Mouse (Mus musculus) lung, postnatal 0 days (tissue): Measurements from ENCODE around the gene Pip4k2a. TPM values are rescaled to one million over a fixed set of nuclear protein-coding genes. Genes with fewer than 3 reads are reported as not detected.

ENCODE experiments used
- ATAC-seq: fragments of 200-750 bp; cut with Nextera tagmentation; 2 replicates; pipeline ENCODE4 v1.8.0; 2017; ENCODE audit warnings: moderate library complexity
- DNase-seq: peaks from one replicate; pipeline ENCODE4 v3.0.0-alpha.2; 2016; ENCODE audit warnings: low spot score
- H3K27ac ChIP-seq: fragments of 300-500 bp; sonication (generic); 2 replicates; pipeline ENCODE4 v1.5.1; 2014; ENCODE audit warnings: antibody characterized with exemption, mild to moderate bottlenecking, low read length, mixed read lengths
- H3K27me3 ChIP-seq: fragments of 300-500 bp; sonication (generic); replicated peaks from 2 replicates; pipeline ENCODE4 v1.6.1; 2014; ENCODE audit warnings: low read length, mixed read lengths; ENCODE audit not compliant: insufficient read depth
- H3K36me3 ChIP-seq: fragments of 300-500 bp; sonication (generic); 2 replicates; pipeline ENCODE4 v1.6.1; 2014; ENCODE audit warnings: low read length, mixed read lengths; ENCODE audit not compliant: insufficient read depth
- H3K4me1 ChIP-seq: fragments of 300-500 bp; sonication (generic); 2 replicates; pipeline ENCODE4 v1.6.1; 2014; ENCODE audit warnings: antibody characterized with exemption, low read depth, low read length, mixed read lengths; ENCODE audit not compliant: insufficient read depth
- H3K4me2 ChIP-seq: fragments of 300-500 bp; sonication (generic); replicated peaks from 2 replicates; pipeline ENCODE4 v1.6.1; 2014; ENCODE audit warnings: low read depth, mild to moderate bottlenecking, low read length, moderate library complexity, mixed read lengths
- H3K4me3 ChIP-seq: fragments of 300-500 bp; sonication (generic); 2 replicates; pipeline ENCODE4 v1.5.1; 2014; ENCODE audit warnings: low read depth, low read length
- H3K9ac ChIP-seq: fragments of 300-500 bp; sonication (generic); replicated peaks from 2 replicates; pipeline ENCODE4 v1.6.1; 2014; ENCODE audit warnings: low read depth, mild to moderate bottlenecking
- H3K9me3 ChIP-seq: fragments of 300-500 bp; sonication (generic); 2 replicates; pipeline ENCODE4 v1.6.1; 2016; ENCODE audit warnings: low read length, mixed read lengths
- CTCF ChIP-seq: IDR thresholded peaks from 2 replicates; pipeline ENCODE4 v1.5.1; 2016; ENCODE audit warnings: antibody characterized with exemption, mild to moderate bottlenecking
- EP300 ChIP-seq: IDR thresholded peaks from 2 replicates; pipeline ENCODE4 v1.6.1; 2016; ENCODE audit warnings: antibody characterized with exemption, mild to moderate bottlenecking, control low read depth
- WGBS: fragments of 180-500 bp; shearing (Covaris S2); extraction: QIAGEN DNeasy Blood & Tissue Kit; methylation state at CpG from one replicate; pipeline ENCODE4 v1.1.7; 2014; 5-methylcytosine and 5-hydroxymethylcytosine counted together
- polyA plus RNA-seq: library from polyadenylated mRNA; unstranded; fragments of >200 nt; fragmentation: Nextera tagmentation; extraction: Ambion mirVana; gene quantifications from 2 replicates; pipeline ENCODE4 v1.2.1, GENCODE M21; 2015

The Pip4k2a gene
- polyA plus RNA-seq, 1 experiment from 2014 or later: 5.0 TPM

DNA sequence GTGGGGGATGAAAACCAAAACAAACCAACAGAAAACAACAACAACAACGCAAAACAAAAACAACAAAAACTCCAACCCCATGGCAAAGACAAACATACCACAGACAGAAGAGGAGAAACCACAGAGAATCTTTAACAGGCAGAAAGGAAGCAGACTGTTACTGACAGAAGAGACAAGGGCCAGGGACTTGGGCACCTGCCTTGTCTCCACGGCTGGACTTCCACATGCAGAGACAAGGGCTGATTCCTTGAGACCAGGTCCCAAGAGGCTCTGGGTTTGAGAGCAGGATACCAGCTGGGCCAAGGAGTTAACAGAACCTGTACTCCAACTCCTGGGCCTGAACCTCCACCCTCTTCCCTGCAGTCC lies 81.9 kb downstream of the Pip4k2a start:
- no peaks in the 10 kb centered on the region for H3K27me3 ChIP-seq
- WGBS: 58% methylated on average over 2 of the region's 2 CpGs
- ATAC-seq: no peak

DNA sequence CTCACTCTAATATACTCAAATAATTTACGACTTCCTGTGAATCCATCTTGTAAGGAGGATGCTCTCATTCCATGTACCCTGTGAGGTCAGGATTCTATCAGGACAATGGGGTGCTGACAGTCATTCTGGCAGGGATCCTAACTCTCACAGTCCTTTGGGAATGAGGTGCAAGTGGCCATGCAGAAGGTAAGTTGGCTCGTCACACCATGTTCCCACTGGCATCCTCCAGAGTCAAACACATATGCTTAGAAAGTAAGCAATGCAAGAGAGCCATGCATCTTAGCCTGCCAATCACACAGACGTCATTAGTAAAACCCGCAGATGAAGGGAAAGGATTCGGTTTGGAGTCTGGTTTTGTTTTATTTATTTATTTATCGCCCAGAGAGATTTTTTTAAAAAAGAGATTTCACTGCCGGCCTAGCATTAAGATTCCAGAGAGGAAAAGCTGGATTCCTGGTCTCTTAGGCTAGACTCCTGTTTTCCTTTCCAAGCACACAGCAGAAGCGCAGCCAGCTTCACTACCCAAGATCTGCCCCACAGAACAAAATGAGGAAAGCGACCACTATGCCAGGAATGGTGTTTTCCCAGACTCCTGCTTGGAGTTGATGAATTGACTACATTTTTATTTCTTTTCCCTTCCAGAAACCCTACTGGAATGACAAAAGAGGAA lies 82.4 kb downstream of the Pip4k2a start:
- no peak for DNase-seq
- no peak for ATAC-seq
- no peaks in the 10 kb centered on the region for H3K4me1 ChIP-seq

More for the DNA sequence above, 81.9 kb downstream of the Pip4k2a start:
- TF ChIP-seq EP300 (no peak), CTCF (no peak)
- Histone ChIP-seq H3K36me3 (no peaks in the 10 kb centered on the region), H3K4me3 (no peak overlapping the region), H3K9me3 (no peaks in the 10 kb centered on the region), H3K27ac (no peak overlapping the region), H3K9ac (no peak overlapping the region), H3K4me2 (no peak overlapping the region), H3K4me1 (no peaks in the 10 kb centered on the region)
- DNase-seq: no peak

DNA sequence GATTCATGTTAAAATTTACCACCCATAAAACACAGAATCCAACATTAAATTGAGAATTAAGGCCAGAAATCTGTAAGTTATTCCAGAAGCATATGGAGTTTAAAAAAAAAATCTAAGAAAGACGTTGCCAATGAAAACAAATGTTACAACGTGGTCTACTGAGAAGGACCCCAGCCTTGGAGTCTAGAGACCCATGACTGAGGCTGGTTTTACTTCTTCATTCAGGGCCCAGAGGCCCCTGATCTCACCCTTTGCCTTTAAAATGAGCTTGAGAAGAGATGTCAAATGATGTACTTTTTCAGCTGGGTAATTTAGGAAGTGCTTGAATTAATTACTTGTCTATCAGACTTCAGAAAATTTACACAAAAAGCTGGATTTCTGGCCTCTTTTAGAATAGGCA lies 83.2 kb downstream of the Pip4k2a start:
- no peak overlapping the region for H3K27ac ChIP-seq
- no peak for DNase-seq
- 73% methylated on average over 2 of the region's 2 CpGs for WGBS
- H3K9me3 ChIP-seq: no peaks in the 10 kb centered on the region
- no peak overlapping the region for H3K4me3 ChIP-seq
- no peak overlapping the region for H3K9ac ChIP-seq
- TF ChIP-seq EP300: no peak
- TF ChIP-seq CTCF: no peak
- no peaks in the 10 kb centered on the region for H3K4me1 ChIP-seq
- H3K4me2 ChIP-seq: no peak overlapping the region
- no peak for ATAC-seq
- H3K27me3 ChIP-seq: no peaks in the 10 kb centered on the region
- no peaks in the 10 kb centered on the region for H3K36me3 ChIP-seq

More for the DNA sequence above, 82.4 kb downstream of the Pip4k2a start:
- H3K9ac ChIP-seq: no peak overlapping the region
- no peak overlapping the region for H3K4me2 ChIP-seq
- H3K9me3 ChIP-seq: no peaks in the 10 kb centered on the region
- TF ChIP-seq EP300: no peak
- no peak for TF ChIP-seq CTCF
- H3K27ac ChIP-seq: no peak overlapping the region
- H3K4me3 ChIP-seq: no peak overlapping the region
- no peaks in the 10 kb centered on the region for H3K27me3 ChIP-seq
- no peaks in the 10 kb centered on the region for H3K36me3 ChIP-seq
- 63% methylated on average over 9 of the region's 9 CpGs for WGBS

DNA sequence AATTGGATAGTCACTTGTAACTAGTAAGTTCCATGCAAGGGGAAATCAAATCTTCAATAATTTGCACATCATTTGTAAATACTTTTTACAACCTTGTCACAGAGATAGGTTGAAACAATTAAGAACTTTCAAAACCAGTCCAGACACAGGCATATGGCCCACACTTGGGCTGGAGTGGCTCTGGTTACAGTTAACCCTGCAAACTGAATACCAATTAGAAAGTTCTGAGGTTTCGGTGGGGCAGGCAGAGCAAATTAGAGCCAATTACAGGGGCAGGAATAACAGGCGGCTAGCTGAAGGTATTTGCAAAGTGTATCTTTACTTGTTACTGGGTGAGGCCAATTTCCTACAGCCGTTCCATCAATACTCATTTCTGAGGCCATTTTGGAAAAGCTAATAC lies 84.3 kb downstream of the Pip4k2a start:
- Histone ChIP-seq H3K9ac (no peak overlapping the region), H3K27me3 (no peaks in the 10 kb centered on the region), H3K27ac (no peak overlapping the region), H3K4me3 (no peak overlapping the region), H3K9me3 (no peaks in the 10 kb centered on the region), H3K4me1 (no peaks in the 10 kb centered on the region), H3K4me2 (no peak overlapping the region), H3K36me3 (no peaks in the 10 kb centered on the region)
- ATAC-seq (no peak), DNase-seq (no peak)
- TF ChIP-seq EP300 (no peak), CTCF (no peak)
- 90% methylated on average over 3 of the region's 3 CpGs for WGBS

DNA sequence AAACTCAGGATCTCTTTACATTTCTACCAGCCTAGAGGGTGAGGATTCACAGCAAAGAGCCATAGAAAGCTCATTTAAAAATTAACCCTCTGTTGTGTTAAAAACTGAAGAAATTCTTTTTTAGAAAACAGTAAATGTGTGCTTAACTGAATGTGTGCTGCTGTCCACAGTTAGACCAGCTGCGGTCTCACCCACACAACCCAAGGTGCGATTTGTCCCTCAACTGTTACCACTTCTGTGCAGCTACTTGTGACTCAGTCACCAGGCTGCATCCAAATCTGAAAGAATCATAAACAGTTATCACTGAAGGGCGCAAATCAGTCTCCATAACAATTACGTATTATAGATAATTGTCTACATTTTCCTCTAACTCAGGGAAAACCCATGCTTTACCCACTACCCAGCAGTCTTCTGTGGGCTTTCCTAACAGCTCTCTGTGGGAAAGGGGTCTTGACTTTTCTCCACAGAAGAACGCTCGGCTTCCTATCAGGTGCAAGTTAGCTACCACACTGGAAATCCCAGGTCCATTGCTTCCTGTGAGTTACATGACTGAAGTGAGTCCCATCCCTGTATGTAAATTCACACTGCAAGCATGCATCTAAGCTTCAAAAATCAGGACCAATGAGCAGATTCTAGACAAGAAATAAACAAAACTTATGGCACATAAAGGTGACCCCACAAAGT lies 86.5 kb downstream of the Pip4k2a start:
- no peak for ATAC-seq
- H3K27me3 ChIP-seq: no peaks in the 10 kb centered on the region
- DNase-seq: no peak
- no peak overlapping the region for H3K9ac ChIP-seq
- no peak overlapping the region for H3K4me2 ChIP-seq
- H3K27ac ChIP-seq: no peak overlapping the region
- H3K9me3 ChIP-seq: no peaks in the 10 kb centered on the region
- TF ChIP-seq EP300: no peak
- TF ChIP-seq CTCF: no peak
- H3K4me3 ChIP-seq: no peak overlapping the region
- no peaks in the 10 kb centered on the region for H3K4me1 ChIP-seq
- no peaks in the 10 kb centered on the region for H3K36me3 ChIP-seq
- 91% methylated on average over 6 of the region's 6 CpGs for WGBS

DNA sequence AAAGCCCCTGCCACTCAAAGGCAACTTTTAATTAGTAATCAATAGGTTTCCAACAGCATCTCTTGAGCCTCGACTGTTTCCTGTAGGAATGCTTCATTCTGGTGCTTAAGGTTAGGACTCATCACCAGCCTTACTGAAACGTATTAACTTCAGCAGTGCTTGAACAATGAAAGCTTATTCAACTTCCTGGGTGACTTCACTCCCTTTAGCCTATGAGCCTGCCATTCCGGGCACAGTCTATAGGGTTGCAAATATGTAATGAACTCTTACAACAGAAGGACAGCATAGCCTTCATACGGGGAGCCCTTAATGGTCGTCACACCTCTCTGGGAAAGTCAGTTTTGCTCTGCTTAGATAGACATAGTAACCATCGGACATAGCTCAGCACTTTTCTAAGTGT lies 87.7 kb downstream of the Pip4k2a start:
- H3K27me3 ChIP-seq: no peaks in the 10 kb centered on the region
- H3K27ac ChIP-seq: no peak overlapping the region
- no peak overlapping the region for H3K4me3 ChIP-seq
- H3K9ac ChIP-seq: no peak overlapping the region
- no peaks in the 10 kb centered on the region for H3K36me3 ChIP-seq
- no peak for TF ChIP-seq CTCF
- TF ChIP-seq EP300: no peak
- DNase-seq (no peak), ATAC-seq (no peak)
- no peaks in the 10 kb centered on the region for H3K4me1 ChIP-seq
- no peak overlapping the region for H3K4me2 ChIP-seq
- WGBS: 78% methylated on average over 6 of the region's 6 CpGs
- no peaks in the 10 kb centered on the region for H3K9me3 ChIP-seq
